In genomic region chr9:108339886-108340257, GRCm38 (mm10) we compare ENCODE assay signal across 8 mouse cellular contexts. TPM values are rescaled to one million over a fixed set of nuclear protein-coding genes. Genes with fewer than 3 reads are reported as not detected.
DNase-seq lines count a peak whose midpoint lies in the region; ATAC-seq and TF ChIP-seq lines count a peak whose summit lies in the region.

No protein-coding gene starts in this region.

- peak overlapping the region; percentile 76 to 79 for H3K4me3 ChIP-seq in MEL (ENCODE audit: control insufficient read depth in 1 of 2, insufficient read depth in 1 of 2, low read depth in 2 of 2, low read length in 2 of 2)
- H3K4me3 ChIP-seq in embryonic facial prominence, embryonic 11.5 days (ENCODE audit: low read depth, low read length): peak overlapping the region; percentile 70
- H3K4me3 ChIP-seq in liver, adult 2 months (ENCODE audit: insufficient read depth, low read depth, low read length): peak overlapping the region; percentile 86
- H3K4me3 ChIP-seq in neural tube, embryonic 12.5 days: peak overlapping the region; percentile 82

- no peak for TF ChIP-seq RAD21 in MEL (IDR thresholded peaks at IDR 0.05; ENCODE audit: low read depth, low read length)

- H3K27me3 ChIP-seq in MEL (ENCODE audit: control insufficient read depth in 1 of 2, insufficient read depth in 2 of 2, low read length in 2 of 2): no peaks in the 10 kb centered on the region
- H3K27me3 ChIP-seq in embryonic facial prominence, embryonic 11.5 days (ENCODE audit: control insufficient read depth, insufficient read depth, low read length): no peaks in the 10 kb centered on the region
- no peaks in the 10 kb centered on the region for H3K27me3 ChIP-seq in liver, adult 2 months (ENCODE audit: control insufficient read depth, insufficient read depth, low read length)
- H3K27me3 ChIP-seq in neural tube, embryonic 12.5 days (replicated peaks): no peaks in the 10 kb centered on the region

- intact Hi-C loops in heart, postnatal 25 days (cut with DNase I): loop anchor here (1.0 to 2.0 kb wide), 2 partner anchors 7 to 31 kb away; partner anchors contain the start of gene Usp4

- H3K27ac ChIP-seq in MEL (ENCODE audit: control insufficient read depth, low read depth, low read length): peak overlapping the region; percentile 98
- H3K27ac ChIP-seq in embryonic facial prominence, embryonic 11.5 days (replicated peaks; ENCODE audit: low read depth, low read length): no peak overlapping the region
- peak overlapping the region; percentile 99 for H3K27ac ChIP-seq in liver, adult 2 months (replicated peaks; ENCODE audit: insufficient read depth, low read depth, low read length)
- H3K27ac ChIP-seq in neural tube, embryonic 12.5 days: no peak overlapping the region

- peak; percentile 61 for DNase-seq in A20 (ENCODE audit: low read depth, low spot score)
- DNase-seq in MEL (ENCODE audit: low read depth, low spot score): peak; percentile 69
- no peak for DNase-seq in embryonic facial prominence, embryonic 11.5 days (ENCODE audit: low spot score)
- DNase-seq in heart, postnatal 25 days (ENCODE audit: low spot score): peak; percentile 11
- no peak for DNase-seq in liver, adult 2 months (ENCODE audit: extremely low read depth, low read depth, low spot score)
- DNase-seq in layer of hippocampus, adult 9-11 months: no peak
- DNase-seq in right cerebral cortex, postnatal 36 days (ENCODE audit: low spot score in 2 of 2): no peak

- H3K4me1 ChIP-seq in MEL (ENCODE audit: control insufficient read depth in 1 of 2, insufficient read depth in 2 of 2, low read length in 2 of 2): peaks cover 21 to 46% of the 10 kb centered on the region in 2 experiments
- no peaks in the 10 kb centered on the region for H3K4me1 ChIP-seq in embryonic facial prominence, embryonic 11.5 days (ENCODE audit: control insufficient read depth, insufficient read depth, low read length)
- H3K4me1 ChIP-seq in liver, adult 2 months (ENCODE audit: control insufficient read depth, insufficient read depth, low read length): peaks cover 19% of the 10 kb centered on the region
- H3K4me1 ChIP-seq in neural tube, embryonic 12.5 days: peaks cover 17% of the 10 kb centered on the region

- TF ChIP-seq POLR2A in MEL (IDR thresholded peaks at IDR 0.05; ENCODE audit: control insufficient read depth in 1 of 2, insufficient read depth in 1 of 2, low read depth in 1 of 2, low read length in 2 of 2, poor library complexity in 1 of 2): no peak
- TF ChIP-seq POLR2A in liver, adult 2 months (IDR thresholded peaks at IDR 0.05; ENCODE audit: extremely low read depth, insufficient read depth, low read length): 0 out of 2 replicates have a peak, but pooled peaks have one; percentile 44

- H3K4me2 ChIP-seq in embryonic facial prominence, embryonic 11.5 days (ENCODE audit: low read depth, low read length): peak overlapping the region; percentile 59
- H3K4me2 ChIP-seq in neural tube, embryonic 12.5 days (replicated peaks): peak overlapping the region; percentile 64

- no peak for TF ChIP-seq CTCF in MEL (IDR thresholded peaks at IDR 0.05 in 2 of 3, conservative IDR thresholded peaks at IDR 0.05 in 1 of 3; ENCODE audit: control insufficient read depth in 1 of 3, insufficient read depth in 1 of 3, low read depth in 2 of 3, low read length in 3 of 3, poor library complexity in 1 of 3, severe bottlenecking in 1 of 3)
- TF ChIP-seq CTCF in liver, adult 2 months (IDR thresholded peaks at IDR 0.05; ENCODE audit: low read depth, low read length): no peak

- no peak for ATAC-seq in embryonic facial prominence, embryonic 11.5 days (replicated peaks; ENCODE audit: insufficient number of reproducible peaks, low FRiP score, low TSS enrichment, low read depth)
- no peak for ATAC-seq in neural tube, embryonic 12.5 days (ENCODE audit: low FRiP score, low read depth)

- no peaks in the 10 kb centered on the region for H3K9me3 ChIP-seq in MEL (replicated peaks; ENCODE audit: insufficient read depth, low read length)
- no peaks in the 10 kb centered on the region for H3K9me3 ChIP-seq in embryonic facial prominence, embryonic 11.5 days (replicated peaks; ENCODE audit: control insufficient read depth, low read length)
- H3K9me3 ChIP-seq in neural tube, embryonic 12.5 days: no peaks in the 10 kb centered on the region

- 14% methylated on average over 20 of the region's 20 CpGs for WGBS in embryonic facial prominence, embryonic 11.5 days
- WGBS in liver, adult 2 months: 3% methylated on average over 20 of the region's 20 CpGs
- WGBS in neural tube, embryonic 12.5 days: 14% methylated on average over 20 of the region's 20 CpGs

- TF ChIP-seq EP300 in MEL (IDR thresholded peaks at IDR 0.05; ENCODE audit: low read depth in 1 of 2, low read length in 2 of 2): no peak

- H3K9ac ChIP-seq in MEL (ENCODE audit: control insufficient read depth, low read depth, low read length, poor library complexity, severe bottlenecking): peak overlapping the region; percentile 92
- peak overlapping the region; percentile 82 for H3K9ac ChIP-seq in embryonic facial prominence, embryonic 11.5 days (replicated peaks; ENCODE audit: low read length)
- H3K9ac ChIP-seq in liver, adult 2 months (ENCODE audit: low read depth, low read length): peak overlapping the region; percentile 93
- peak overlapping the region; percentile 90 for H3K9ac ChIP-seq in neural tube, embryonic 12.5 days

- H3K36me3 ChIP-seq in MEL (ENCODE audit: control insufficient read depth in 1 of 2, insufficient read depth in 2 of 2, low read length in 2 of 2): peaks cover 0 to 43% of the 10 kb centered on the region in 2 experiments; a peak in 2 of 4 replicates
- peaks cover 2% of the 10 kb centered on the region for H3K36me3 ChIP-seq in embryonic facial prominence, embryonic 11.5 days (replicated peaks; ENCODE audit: control insufficient read depth, insufficient read depth, low read depth, low read length)
- H3K36me3 ChIP-seq in liver, adult 2 months (ENCODE audit: control insufficient read depth, insufficient read depth, low read length): peaks cover 17% of the 10 kb centered on the region
- H3K36me3 ChIP-seq in neural tube, embryonic 12.5 days: peaks cover 9% of the 10 kb centered on the region

- H3K79me2 ChIP-seq in MEL (ENCODE audit: control insufficient read depth, insufficient read depth, low read length, poor library complexity): peaks cover 17% of the 10 kb centered on the region
- H3K79me2 ChIP-seq in liver, adult 2 months (ENCODE audit: control insufficient read depth, insufficient read depth, low read length): 0 out of 2 replicates have a peak, but pooled peaks cover 4% of the 10 kb centered on the region

TF ChIP-seq in MEL, 35 proteins besides CTCF, POLR2A, EP300 and RAD21 (continues in another document):
- no peak for TF ChIP-seq HCFC1 (IDR thresholded peaks at IDR 0.05; ENCODE audit: low read depth, low read length)
- no peak for TF ChIP-seq TAL1 (IDR thresholded peaks at IDR 0.05; ENCODE audit: low read length)

RNA-seq across cellular contexts. Expression of gene Gpx1, which starts 1.2 kb away (rescaled TPM):
- 1,163 and 1,351 TPM in 2 replicates for total RNA-seq in MEL (2012; rRNA removed)
- polyA plus RNA-seq in MEL (2012; ENCODE audit: insufficient read depth in 1 of 2, insufficient read length in 2 of 2, low read depth in 1 of 2, low replicate concordance in 2 of 2, missing spikeins in 1 of 2): 1,000 to 10,000 TPM; 1,085 to 1,266 TPM
- 888 and 899 TPM in 2 replicates for polyA plus RNA-seq in embryonic facial prominence, embryonic 11.5 days (2014; fragmentation: Nextera tagmentation; extraction: Ambion mirVana)
- total RNA-seq in heart, postnatal 25 days (2021): 100 to 1,000 TPM; 108 to 130 TPM
- 5,129 and 5,348 TPM in 2 replicates for total RNA-seq in liver, adult 2 months (2014; rRNA removed)
- polyA plus RNA-seq in liver, adult 2 months (2012; rRNA removed): 8,357 and 9,405 TPM in 2 replicates
- 656 and 664 TPM in 2 replicates for polyA plus RNA-seq in neural tube, embryonic 12.5 days (2016; fragmentation: Nextera tagmentation; extraction: Ambion mirVana)

RNA-seq across cellular contexts. Expression of gene Usp4, which starts 7.8 kb away (rescaled TPM):
- total RNA-seq in MEL (2012; rRNA removed): 85.4 and 88.4 TPM in 2 replicates
- 100 to 1,000 TPM in 1 of 2 experiments, not detected in 1; 128 TPM for polyA plus RNA-seq in MEL (2012; ENCODE audit: insufficient read depth in 1 of 2, insufficient read length in 2 of 2, low read depth in 1 of 2, low replicate concordance in 2 of 2, missing spikeins in 1 of 2)
- 128 and 149 TPM in 2 replicates for polyA plus RNA-seq in embryonic facial prominence, embryonic 11.5 days (2014; fragmentation: Nextera tagmentation; extraction: Ambion mirVana)
- 10 to 100 TPM; 71.1 to 71.4 TPM for total RNA-seq in heart, postnatal 25 days (2021)
- 62.0 and 63.8 TPM in 2 replicates for total RNA-seq in liver, adult 2 months (2014; rRNA removed)
- polyA plus RNA-seq in liver, adult 2 months (2012; rRNA removed): 63.3 and 65.2 TPM in 2 replicates
- polyA plus RNA-seq in neural tube, embryonic 12.5 days (2016; fragmentation: Nextera tagmentation; extraction: Ambion mirVana): 124 and 138 TPM in 2 replicates

RNA-seq across cellular contexts. Expression of gene Tcta, which starts 33.9 kb away (rescaled TPM):
- total RNA-seq in MEL (2012; rRNA removed): 3.4 and 4.9 TPM in 2 replicates
- polyA plus RNA-seq in MEL (2012; ENCODE audit: insufficient read depth in 1 of 2, insufficient read length in 2 of 2, low read depth in 1 of 2, low replicate concordance in 2 of 2, missing spikeins in 1 of 2): 1 to 10 TPM in 1 of 2 experiments, not detected in 1; 7.0 TPM
- 20.6 and 25.4 TPM in 2 replicates for polyA plus RNA-seq in embryonic facial prominence, embryonic 11.5 days (2014; fragmentation: Nextera tagmentation; extraction: Ambion mirVana)
- total RNA-seq in heart, postnatal 25 days (2021): 10 to 100 TPM; 39.2 to 47.2 TPM
- 17.7 and 17.9 TPM in 2 replicates for total RNA-seq in liver, adult 2 months (2014; rRNA removed)
- 35.2 and 41.2 TPM in 2 replicates for polyA plus RNA-seq in liver, adult 2 months (2012; rRNA removed)
- 44.3 and 47.5 TPM in 2 replicates for polyA plus RNA-seq in neural tube, embryonic 12.5 days (2016; fragmentation: Nextera tagmentation; extraction: Ambion mirVana)

RNA-seq across cellular contexts. Expression of gene Rhoa, which starts 33.9 kb away (rescaled TPM):
- 80.9 and 83.1 TPM in 2 replicates for total RNA-seq in MEL (2012; rRNA removed)
- polyA plus RNA-seq in MEL (2012; ENCODE audit: insufficient read depth in 1 of 2, insufficient read length in 2 of 2, low read depth in 1 of 2, low replicate concordance in 2 of 2, missing spikeins in 1 of 2): 100 to 1,000 TPM in 1 of 2 experiments, not detected in 1; 241 TPM
- polyA plus RNA-seq in embryonic facial prominence, embryonic 11.5 days (2014; fragmentation: Nextera tagmentation; extraction: Ambion mirVana): 282 and 303 TPM in 2 replicates
- 100 to 1,000 TPM; 225 to 248 TPM for total RNA-seq in heart, postnatal 25 days (2021)
- 123 TPM in 2 replicates for total RNA-seq in liver, adult 2 months (2014; rRNA removed)
- 64.7 and 82.8 TPM in 2 replicates for polyA plus RNA-seq in liver, adult 2 months (2012; rRNA removed)
- polyA plus RNA-seq in neural tube, embryonic 12.5 days (2016; fragmentation: Nextera tagmentation; extraction: Ambion mirVana): 313 and 363 TPM in 2 replicates

RNA-seq across cellular contexts. Expression of gene Amt, which starts 43.2 kb away (rescaled TPM):
- 0.15 and 0.26 TPM in 2 replicates for total RNA-seq in MEL (2012; rRNA removed)
- under 1 TPM in 1 of 2 experiments, not detected in 1; 0.58 TPM for polyA plus RNA-seq in MEL (2012; ENCODE audit: insufficient read depth in 1 of 2, insufficient read length in 2 of 2, low read depth in 1 of 2, low replicate concordance in 2 of 2, missing spikeins in 1 of 2)
- polyA plus RNA-seq in embryonic facial prominence, embryonic 11.5 days (2014; fragmentation: Nextera tagmentation; extraction: Ambion mirVana): 14.6 and 16.4 TPM in 2 replicates
- total RNA-seq in heart, postnatal 25 days (2021): 1 to 10 TPM; 4.9 to 6.6 TPM
- total RNA-seq in liver, adult 2 months (2014; rRNA removed): 65.5 and 66.6 TPM in 2 replicates
- polyA plus RNA-seq in liver, adult 2 months (2012; rRNA removed): 45.8 and 54.5 TPM in 2 replicates
- polyA plus RNA-seq in neural tube, embryonic 12.5 days (2016; fragmentation: Nextera tagmentation; extraction: Ambion mirVana): 18.9 and 24.8 TPM in 2 replicates

Comparison
In these comparisons a context has a peak if more than half of its experiments do, and no peak if none do; other contexts are left out.
1. DNase-seq: peak in A20 (single experiment), MEL (single experiment) and heart, postnatal 25 days (single experiment); none in embryonic facial prominence, embryonic 11.5 days (single experiment), liver, adult 2 months (single experiment), layer of hippocampus, adult 9-11 months (single experiment) and right cerebral cortex, postnatal 36 days (0 of 2).
2. H3K27ac ChIP-seq: peak in MEL (single experiment) and liver, adult 2 months (single experiment); none in embryonic facial prominence, embryonic 11.5 days (single experiment) and neural tube, embryonic 12.5 days (single experiment).
3. Peak in every context shown above with its lines, with median percentiles within 50 percentile points of each other: H3K4me3 ChIP-seq and H3K9ac ChIP-seq.